Comparison of ENCODE assay signal across 13 mouse cellular contexts in the genomic region with DNA sequence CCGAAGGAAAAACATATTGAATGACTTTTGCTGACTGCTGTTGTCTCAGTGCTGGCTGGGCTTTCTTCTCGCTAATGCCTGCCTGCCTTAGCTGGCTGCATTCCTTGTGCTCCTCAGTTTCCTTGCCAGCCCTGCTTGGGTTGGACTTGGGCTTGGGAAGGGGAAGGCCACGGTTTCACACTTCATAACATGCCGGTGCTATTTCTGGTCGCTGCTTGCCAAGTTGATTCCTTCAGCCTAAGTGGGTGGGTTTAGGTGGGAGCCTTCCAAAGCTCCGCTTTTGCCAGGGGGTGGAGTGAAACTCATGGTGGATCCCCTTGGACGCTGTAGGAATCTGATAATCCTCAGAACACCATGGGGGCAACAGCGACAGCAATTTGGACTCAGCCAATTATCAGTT. TPM values are rescaled to one million over a fixed set of nuclear protein-coding genes. Genes with fewer than 3 reads are reported as not detected.
DNase-seq lines count a peak whose midpoint lies in the region; ATAC-seq and TF ChIP-seq lines count a peak whose summit lies in the region.
"Had no signal": no experiment of that assay in that cellular context is flagged by ENCODE, and none has a peak within 500 bp of the region (broad histone marks: within the 10 kb centered on the region; RNA-seq: fewer than 3 reads in every experiment).

No protein-coding gene starts in this region.

- 35% methylated on average over 8 of the region's 8 CpGs for WGBS in embryonic facial prominence, embryonic 13.5 days
- 66% methylated on average over 8 of the region's 8 CpGs for WGBS in embryonic facial prominence, embryonic 10.5 days
- 37% methylated on average over 8 of the region's 8 CpGs for WGBS in stomach, postnatal 0 days
- 76% methylated on average over 8 of the region's 8 CpGs for WGBS in hindbrain, embryonic 10.5 days

- peak overlapping the region; percentile 37 for H3K4me2 ChIP-seq in embryonic facial prominence, embryonic 13.5 days
- 0 out of 2 replicates have a peak overlapping the region, but pooled peaks have one; percentile 9 for H3K4me2 ChIP-seq in stomach, postnatal 0 days (replicated peaks; ENCODE audit: low read depth)
- H3K4me2 ChIP-seq: liver, embryonic 13.5 days; neural tube, embryonic 12.5 days had no signal

- H3K27ac ChIP-seq in embryonic facial prominence, embryonic 13.5 days = peak overlapping the region; percentile 19; the same call in 1 of the 2 replicates
- H3K27ac ChIP-seq in embryonic facial prominence, embryonic 10.5 days (replicated peaks) = no peak overlapping the region
- no peak overlapping the region for H3K27ac ChIP-seq in stomach, postnatal 0 days (replicated peaks)
- no peak overlapping the region for H3K27ac ChIP-seq in hindbrain, embryonic 10.5 days
- H3K27ac ChIP-seq: layer of hippocampus, adult 2 months; liver, embryonic 13.5 days; neural tube, embryonic 12.5 days had no signal

- TF ChIP-seq EP300 in stomach, postnatal 0 days (optimal IDR thresholded peaks at IDR 0.05) = no peak

- peaks cover 54% of the 10 kb centered on the region for H3K4me1 ChIP-seq in embryonic facial prominence, embryonic 13.5 days
- peaks cover 46% of the 10 kb centered on the region for H3K4me1 ChIP-seq in embryonic facial prominence, embryonic 10.5 days
- no peaks in the 10 kb centered on the region; the same call in none of the 2 replicates for H3K4me1 ChIP-seq in stomach, postnatal 0 days (replicated peaks; ENCODE audit: control insufficient read depth, insufficient read depth)
- peaks cover 41% of the 10 kb centered on the region for H3K4me1 ChIP-seq in hindbrain, embryonic 10.5 days (replicated peaks)

- no peaks in the 10 kb centered on the region for H3K27me3 ChIP-seq in embryonic facial prominence, embryonic 13.5 days
- 0 out of 2 replicates have a peak, but pooled peaks cover 7% of the 10 kb centered on the region for H3K27me3 ChIP-seq in embryonic facial prominence, embryonic 10.5 days (replicated peaks; ENCODE audit: low read depth, poor library complexity, severe bottlenecking)
- no peaks in the 10 kb centered on the region for H3K27me3 ChIP-seq in stomach, postnatal 0 days (ENCODE audit: control insufficient read depth, insufficient read depth, low read length)
- H3K27me3 ChIP-seq in hindbrain, embryonic 10.5 days (ENCODE audit: insufficient read depth, poor library complexity, severe bottlenecking) = no peaks in the 10 kb centered on the region
- H3K27me3 ChIP-seq: neural tube, embryonic 12.5 days; Patski had no signal

- TF ChIP-seq CTCF in stomach, postnatal 0 days (IDR thresholded peaks at IDR 0.05; ENCODE audit: low read depth) = no peak

- peaks cover 2% of the 10 kb centered on the region; the same call in 1 of the 2 replicates for H3K36me3 ChIP-seq in embryonic facial prominence, embryonic 13.5 days
- peaks cover 4% of the 10 kb centered on the region; the same call in 1 of the 2 replicates for H3K36me3 ChIP-seq in embryonic facial prominence, embryonic 10.5 days (replicated peaks)
- no peaks in the 10 kb centered on the region for H3K36me3 ChIP-seq in stomach, postnatal 0 days (ENCODE audit: control insufficient read depth, insufficient read depth, low read length)
- H3K36me3 ChIP-seq in hindbrain, embryonic 10.5 days = peaks cover 9% of the 10 kb centered on the region; the same call in 1 of the 2 replicates
- H3K36me3 ChIP-seq: liver, embryonic 13.5 days; neural tube, embryonic 12.5 days had no signal

- 0 out of 2 replicates have a peak overlapping the region, but pooled peaks have one; percentile 1 for H3K4me3 ChIP-seq in embryonic facial prominence, embryonic 13.5 days
- no peak overlapping the region for H3K4me3 ChIP-seq in embryonic facial prominence, embryonic 10.5 days
- no peak overlapping the region for H3K4me3 ChIP-seq in stomach, postnatal 0 days (ENCODE audit: low read depth, low read length)
- H3K4me3 ChIP-seq in hindbrain, embryonic 10.5 days = no peak overlapping the region
- H3K4me3 ChIP-seq: layer of hippocampus, adult 2 months; liver, embryonic 13.5 days; neural tube, embryonic 12.5 days had no signal

- no peaks in the 10 kb centered on the region for H3K9me3 ChIP-seq in embryonic facial prominence, embryonic 13.5 days
- no peaks in the 10 kb centered on the region for H3K9me3 ChIP-seq in embryonic facial prominence, embryonic 10.5 days
- H3K9me3 ChIP-seq in stomach, postnatal 0 days (ENCODE audit: control insufficient read depth, low read length) = no peaks in the 10 kb centered on the region
- H3K9me3 ChIP-seq in hindbrain, embryonic 10.5 days = no peaks in the 10 kb centered on the region
- H3K9me3 ChIP-seq: liver, embryonic 13.5 days; neural tube, embryonic 12.5 days had no signal

- ATAC-seq in embryonic facial prominence, embryonic 13.5 days (ENCODE audit: insufficient number of reproducible peaks, insufficient read depth, low FRiP score, low TSS enrichment, low read depth) = no peak
- ATAC-seq in stomach, postnatal 0 days (ENCODE audit: low FRiP score, low TSS enrichment) = no peak
- ATAC-seq: Patski had no signal

- DNase-seq in embryonic facial prominence, embryonic 10.5 days (ENCODE audit: low spot score) = no peak
- peak; percentile 28 for DNase-seq in ovary, postnatal 36 days (ENCODE audit: low spot score)
- DNase-seq in ovary, postnatal 10 days (ENCODE audit: low spot score) = no peak
- DNase-seq in heart, postnatal 4 days = peak; percentile 14
- no peak for DNase-seq in stomach, postnatal 0 days (ENCODE audit: low spot score)
- no peak for DNase-seq in spleen, postnatal 4 days (ENCODE audit: low spot score in 2 of 2)
- no peak for DNase-seq in hindbrain, embryonic 10.5 days (ENCODE audit: low spot score)
- DNase-seq: embryo, embryonic 11 days; liver, embryonic 13.5 days had no signal

- no peak overlapping the region for H3K9ac ChIP-seq in embryonic facial prominence, embryonic 13.5 days
- no peak overlapping the region for H3K9ac ChIP-seq in stomach, postnatal 0 days (ENCODE audit: low read length)
- H3K9ac ChIP-seq: liver, embryonic 13.5 days; neural tube, embryonic 12.5 days had no signal

RNA-seq across cellular contexts. Expression of gene Cachd1, which starts 5.9 kb away (rescaled TPM):
- polyA plus RNA-seq in embryonic facial prominence, embryonic 13.5 days (2015; fragmentation: Nextera tagmentation; extraction: Ambion mirVana) = 52.5 and 54.8 TPM in 2 replicates
- polyA plus RNA-seq in embryonic facial prominence, embryonic 10.5 days (2016; fragmentation: Nextera tagmentation; extraction: Ambion mirVana) = 20.6 and 24.5 TPM in 2 replicates
- 10 to 100 TPM in 1 of 2 experiments, 1 to 10 TPM in 1; 9.7 to 12.9 TPM for total RNA-seq in heart, postnatal 4 days (2021)
- polyA plus RNA-seq in stomach, postnatal 0 days (2015; fragmentation: Nextera tagmentation; extraction: Ambion mirVana) = 6.4 and 7.0 TPM in 2 replicates
- 28.1 and 28.7 TPM in 2 replicates for polyA plus RNA-seq in hindbrain, embryonic 10.5 days (2016; fragmentation: Nextera tagmentation; extraction: Ambion mirVana)

Comparison
In these comparisons a context has a peak if more than half of its experiments do, and no peak if none do; other contexts are left out.
1. DNase-seq: peak in ovary, postnatal 36 days (single experiment) and heart, postnatal 4 days (single experiment); none in embryonic facial prominence, embryonic 10.5 days (single experiment), ovary, postnatal 10 days (single experiment), stomach, postnatal 0 days (single experiment), spleen, postnatal 4 days (0 of 2) and hindbrain, embryonic 10.5 days (single experiment).